Mouse (Mus musculus) E14TG2a.4 (cell line): ENCODE data around the gene Mast4.

ENCODE experiments used
- H3K27me3 ChIP-seq: 2 replicates; pipeline ENCODE4 v1.6.1; 2014; ENCODE audit warnings: low read length, control low read depth; ENCODE audit not compliant: insufficient read depth
- H3K36me3 ChIP-seq: 2 replicates; pipeline ENCODE4 v1.6.1; 2014; ENCODE audit warnings: low read length, control low read depth; ENCODE audit not compliant: insufficient read depth
- H3K4me1 ChIP-seq: replicated peaks from 2 replicates; pipeline ENCODE4 v1.6.1; 2014; ENCODE audit warnings: low read depth, low read length, control low read depth
- H3K4me3 ChIP-seq: replicated peaks from 2 replicates; pipeline ENCODE4 v1.5.1; 2014; ENCODE audit warnings: mild to moderate bottlenecking, low read length
- H3K9me3 ChIP-seq: 2 replicates; pipeline ENCODE4 v1.6.1; 2014; ENCODE audit warnings: low read length, control low read depth
- CTCF ChIP-seq: conservative IDR thresholded peaks from 2 replicates; pipeline ENCODE4 v1.5.1; 2014; ENCODE audit warnings: low read length
- NANOG ChIP-seq: IDR thresholded peaks from 2 replicates; pipeline ENCODE4 v1.6.1; 2014; ENCODE audit warnings: borderline replicate concordance, low read length, mixed read lengths
- POU5F1 ChIP-seq: IDR thresholded peaks from 2 replicates; pipeline ENCODE4 v1.6.1; 2014; ENCODE audit warnings: low read length, borderline replicate concordance

The Mast4 gene

GRCm38 (mm10) chr13:103338616-103339015, 4.3 kb upstream of the Mast4 start:
- Histone ChIP-seq H3K27me3 (peaks cover 44% of the 10 kb centered on the region), H3K9me3 (no peaks in the 10 kb centered on the region), H3K4me3 (no peak overlapping the region), H3K36me3 (no peaks in the 10 kb centered on the region), H3K4me1 (peaks cover 19% of the 10 kb centered on the region)
- TF ChIP-seq NANOG (no peak), CTCF (no peak), POU5F1 (no peak)

DNA sequence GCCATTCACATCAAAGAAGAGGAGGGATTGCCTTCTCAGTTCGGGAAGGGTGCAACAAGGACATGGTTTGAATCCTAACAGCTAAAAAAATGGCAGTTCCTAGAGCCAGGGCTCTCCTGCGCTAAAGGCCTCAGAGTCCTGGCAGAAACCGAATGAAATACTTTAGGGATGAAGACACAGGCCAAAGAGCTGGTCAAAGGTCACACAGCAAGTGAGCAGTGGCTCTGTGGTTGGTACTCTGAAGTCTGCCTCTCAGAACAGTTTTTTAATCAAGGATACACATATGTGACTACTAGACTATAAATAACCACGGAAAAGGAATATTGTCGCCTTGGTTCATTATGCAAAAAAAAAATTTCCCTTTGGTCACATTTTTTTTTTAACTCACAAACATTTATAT, 1.9 kb upstream of the Mast4 start:
- Histone ChIP-seq H3K36me3 (no peaks in the 10 kb centered on the region), H3K9me3 (no peaks in the 10 kb centered on the region)

DNA sequence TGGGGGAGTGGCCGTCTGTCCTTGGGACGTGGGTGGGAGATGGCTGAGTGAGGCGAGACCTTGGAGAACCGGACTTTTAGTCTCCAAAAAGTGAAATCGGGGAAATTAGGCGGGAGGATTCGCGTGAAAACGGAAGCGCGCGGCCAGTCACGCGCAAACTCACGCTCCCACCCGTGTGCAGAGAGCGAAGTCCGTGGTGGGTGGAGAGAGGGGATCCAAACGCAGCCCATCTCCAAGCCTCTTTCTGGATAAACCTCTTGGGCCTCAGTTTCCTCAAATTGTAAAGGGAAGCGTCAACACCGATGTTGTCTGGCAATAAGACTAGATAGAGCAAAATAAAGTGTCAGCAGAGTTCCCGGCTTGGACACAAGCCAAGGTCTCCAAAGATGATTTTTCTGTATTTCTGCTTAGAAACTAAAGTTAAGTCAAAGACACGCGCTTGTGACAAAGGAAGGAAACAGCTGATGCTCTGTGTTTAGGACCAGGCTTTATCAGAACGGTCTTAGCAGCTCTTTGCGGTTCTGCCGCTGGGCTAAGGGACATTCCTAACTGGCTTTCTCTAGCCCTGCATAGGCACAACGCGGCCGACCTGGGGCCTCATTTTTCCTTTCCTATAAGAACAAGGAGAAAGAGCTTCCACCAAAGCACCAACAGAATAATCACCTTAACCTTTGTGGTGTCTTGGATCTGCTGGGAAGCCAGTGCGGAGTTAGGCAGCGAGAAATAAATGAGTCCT, 594 bp upstream of the Mast4 start:
- TF ChIP-seq POU5F1, result no peak
- TF ChIP-seq NANOG, result no peak
- TF ChIP-seq CTCF, result no peak
- Histone ChIP-seq H3K4me3 (peak overlapping the region; percentile 90), H3K4me1 (peaks cover 30% of the 10 kb centered on the region), H3K9me3 (no peaks in the 10 kb centered on the region), H3K36me3 (no peaks in the 10 kb centered on the region), H3K27me3 (peaks cover 65% of the 10 kb centered on the region)

More for the DNA sequence above, 1.9 kb upstream of the Mast4 start:
- TF ChIP-seq POU5F1 (no peak), NANOG (no peak), CTCF (no peak)
- no peak overlapping the region for H3K4me3 ChIP-seq
- peaks cover 65% of the 10 kb centered on the region for H3K27me3 ChIP-seq
- H3K4me1 ChIP-seq, result peaks cover 30% of the 10 kb centered on the region

GRCm38 (mm10) chr13:103333601-103334391, 501 bp downstream of the Mast4 start:
- peaks cover 30% of the 10 kb centered on the region for H3K4me1 ChIP-seq
- no peak for TF ChIP-seq CTCF
- no peak for TF ChIP-seq POU5F1
- TF ChIP-seq NANOG, result no peak
- no peaks in the 10 kb centered on the region for H3K36me3 ChIP-seq
- H3K9me3 ChIP-seq, result no peaks in the 10 kb centered on the region
- H3K4me3 ChIP-seq, result peak overlapping the region; percentile 90
- peaks cover 65% of the 10 kb centered on the region for H3K27me3 ChIP-seq

GRCm38 (mm10) chr13:103333153-103333552, 1.1 kb downstream of the Mast4 start:
- H3K4me1 ChIP-seq, result peaks cover 30% of the 10 kb centered on the region
- TF ChIP-seq POU5F1, result no peak
- no peak for TF ChIP-seq NANOG
- no peak for TF ChIP-seq CTCF

GRCm38 (mm10) chr13:103332731-103333130, 1.6 kb downstream of the Mast4 start:
- Histone ChIP-seq H3K27me3 (peaks cover 64% of the 10 kb centered on the region), H3K4me1 (peaks cover 35% of the 10 kb centered on the region), H3K4me3 (no peak overlapping the region; the same call in 1 of the 2 replicates), H3K9me3 (no peaks in the 10 kb centered on the region), H3K36me3 (no peaks in the 10 kb centered on the region)
- TF ChIP-seq CTCF, result no peak
- TF ChIP-seq POU5F1, result no peak
- no peak for TF ChIP-seq NANOG

More at GRCm38 (mm10) chr13:103333153-103333552, 1.1 kb downstream of the Mast4 start:
- H3K36me3 ChIP-seq, result no peaks in the 10 kb centered on the region
- peak overlapping the region; percentile 90 for H3K4me3 ChIP-seq
- peaks cover 63% of the 10 kb centered on the region for H3K27me3 ChIP-seq
- H3K9me3 ChIP-seq, result no peaks in the 10 kb centered on the region

GRCm38 (mm10) chr13:103331096-103331495, 3.2 kb downstream of the Mast4 start:
- no peak for TF ChIP-seq CTCF
- TF ChIP-seq POU5F1, result no peak
- TF ChIP-seq NANOG, result no peak
- H3K36me3 ChIP-seq, result no peaks in the 10 kb centered on the region
- H3K4me1 ChIP-seq, result peaks cover 38% of the 10 kb centered on the region
- H3K4me3 ChIP-seq, result no peak overlapping the region
- peaks cover 62% of the 10 kb centered on the region for H3K27me3 ChIP-seq
- H3K9me3 ChIP-seq, result no peaks in the 10 kb centered on the region

DNA sequence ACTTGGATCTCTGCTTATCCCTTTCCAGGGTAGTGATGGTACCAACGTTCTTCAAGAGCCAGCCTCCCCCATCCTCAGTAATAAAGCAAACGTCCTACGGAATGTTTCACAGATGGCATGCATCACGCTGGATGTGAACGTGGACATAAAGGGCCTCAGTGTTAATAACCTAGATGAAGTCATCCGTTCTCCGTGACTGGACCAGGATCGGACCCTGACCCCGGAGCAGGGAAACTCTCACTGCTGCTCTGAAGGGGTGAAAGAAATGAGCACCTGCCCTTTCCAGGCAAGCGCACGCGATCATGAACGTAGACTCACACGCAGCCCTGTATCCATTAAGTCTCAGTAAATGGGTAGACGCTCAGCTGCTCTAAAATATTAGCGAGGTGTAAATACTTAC, 6.0 kb downstream of the Mast4 start:
- Histone ChIP-seq H3K4me3 (no peak overlapping the region), H3K4me1 (peaks cover 19% of the 10 kb centered on the region), H3K36me3 (no peaks in the 10 kb centered on the region), H3K9me3 (no peaks in the 10 kb centered on the region), H3K27me3 (peaks cover 36% of the 10 kb centered on the region)
- TF ChIP-seq CTCF (no peak), POU5F1 (no peak), NANOG (no peak)
